Mouse (Mus musculus) Patski (cell line): ENCODE measurements around the gene Myog. TPM values are rescaled to one million over a fixed set of nuclear protein-coding genes. Genes with fewer than 3 reads are reported as not detected.

Source experiments
- ATAC-seq: fragments of 100-300 bp; one replicate; pipeline ENCODE4 v1.8.0; 2021
- CTCF ChIA-PET: fragments of 350-600 bp; sonication (Branson Sonifier 250); formaldehyde crosslinking; loops from one replicate; lab custom pipeline; 2022; ENCODE audit warnings: inconsistent platforms; lab: Charles Lee
- POLR2A ChIA-PET: fragments of 350-600 bp; sonication (Branson Sonifier 250); formaldehyde crosslinking; loops from one replicate; lab custom pipeline; 2022; ENCODE audit warnings: antibody characterized with exemption, inconsistent platforms; lab: Charles Lee
- DNase-seq: peaks from one replicate; pipeline ENCODE4 v3.0.0-alpha.2; 2011; ENCODE audit warnings: low read depth, low spot score
- H3K27me3 ChIP-seq: fragments of 371-371 bp; one replicate; pipeline ENCODE4 v1.5.1; 2021
- CTCF ChIP-seq: fragments of 100-300 bp; IDR thresholded peaks from one replicate; pipeline ENCODE4 v1.5.1; 2021
- in situ Hi-C: fragments of 300-500 bp; cut with MboI; formaldehyde crosslinking; loops from 3 replicates; pipeline ENCODE4 v1.11.1; 2018; ENCODE audit warnings: low pct_unique_long_range_greater_than_20kb, mixed read lengths
- polyA plus RNA-seq: library from polyadenylated mRNA; unstranded; gene quantifications from one replicate; pipeline ENCODE4 v1.2.3, GENCODE M21; 2021

Myog gene
- polyA plus RNA-seq, 1 experiment from 2014 or later, result not detected

DNA sequence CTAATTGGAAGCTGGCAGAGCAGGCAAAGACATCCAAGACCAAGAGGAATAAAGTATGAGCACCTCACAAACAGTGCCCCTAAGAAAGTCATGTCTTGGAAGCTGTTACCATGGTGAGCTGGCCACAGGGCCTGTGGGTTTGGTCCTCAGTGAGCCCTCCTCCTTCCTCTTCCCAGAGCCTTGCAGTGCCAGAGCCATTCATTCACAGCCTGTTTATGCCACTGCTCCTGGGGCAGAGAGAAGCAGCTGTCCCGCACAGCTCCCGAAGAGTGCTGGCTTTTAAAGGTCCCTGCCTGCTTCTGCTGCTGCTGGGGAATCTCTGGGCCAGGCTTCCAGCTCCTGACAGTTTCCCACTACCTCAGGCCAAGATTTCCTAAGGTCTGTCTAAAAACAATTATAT is 24.0 kb upstream of the Myog start:
- no peak for ATAC-seq
- ChIA-PET CTCF (no interaction called here), POLR2A (no interaction called here)
- no peak for DNase-seq
- in situ Hi-C loops, result no loop called here
- H3K27me3 ChIP-seq, result no peaks in the 10 kb centered on the region
- TF ChIP-seq CTCF, result no peak

DNA sequence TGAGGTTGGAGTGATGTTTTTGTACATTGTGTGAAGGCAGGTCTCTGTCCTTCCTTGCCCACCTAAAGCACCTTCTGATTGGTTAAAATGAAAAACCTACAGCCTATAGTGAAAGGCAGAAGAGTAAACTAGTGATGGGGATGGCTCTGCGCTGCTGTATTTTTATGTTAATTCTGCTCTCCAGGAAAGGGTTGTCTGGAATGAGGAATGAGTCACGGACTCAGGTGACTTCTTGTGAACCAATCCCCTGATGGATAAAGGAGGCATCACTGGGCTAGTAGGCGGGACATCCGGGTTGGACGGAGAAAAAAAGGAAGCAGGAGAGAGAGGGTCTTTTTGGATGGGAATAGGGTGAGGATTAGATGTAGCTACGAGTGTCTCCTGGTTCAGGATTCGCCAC is 19.8 kb upstream of the Myog start:
- ChIA-PET CTCF (no interaction called here), POLR2A (no interaction called here)
- H3K27me3 ChIP-seq, result no peaks in the 10 kb centered on the region
- no peak for TF ChIP-seq CTCF
- in situ Hi-C loops, result no loop called here
- no peak for DNase-seq
- ATAC-seq, result no peak

DNA sequence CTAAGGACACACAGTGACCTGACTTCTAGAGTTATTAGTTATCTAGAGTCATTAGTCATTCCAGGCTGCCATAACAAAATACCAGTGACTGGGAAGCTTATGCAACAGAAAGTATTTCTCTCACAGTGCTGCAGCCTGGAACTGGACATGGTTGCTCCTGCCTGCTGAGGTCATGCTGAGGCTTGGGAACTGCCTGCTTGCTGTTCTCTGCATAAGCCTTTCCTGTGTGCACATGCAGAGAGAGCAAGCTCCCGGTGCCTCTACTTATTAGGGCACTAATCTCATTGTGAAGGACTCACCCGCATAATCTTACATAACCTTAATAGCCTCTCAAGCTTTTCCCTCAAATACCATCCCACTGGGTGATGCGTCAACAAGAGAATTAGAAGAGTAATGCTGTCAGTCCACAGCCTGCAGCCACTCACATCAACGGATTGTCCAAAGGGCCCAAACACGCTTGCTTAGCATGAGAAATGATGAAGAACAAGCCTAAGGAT is 17.0 kb upstream of the Myog start:
- ATAC-seq (no peak), DNase-seq (no peak)
- H3K27me3 ChIP-seq, result no peaks in the 10 kb centered on the region
- no peak for TF ChIP-seq CTCF
- CTCF ChIA-PET, result interaction anchor here (1.8 kb wide), 1 partner anchor 34 kb away, joined by 4 read pairs; no protein-coding TSS in a partner anchor
- POLR2A ChIA-PET, result no interaction called here
- in situ Hi-C loops, result no loop called here

DNA sequence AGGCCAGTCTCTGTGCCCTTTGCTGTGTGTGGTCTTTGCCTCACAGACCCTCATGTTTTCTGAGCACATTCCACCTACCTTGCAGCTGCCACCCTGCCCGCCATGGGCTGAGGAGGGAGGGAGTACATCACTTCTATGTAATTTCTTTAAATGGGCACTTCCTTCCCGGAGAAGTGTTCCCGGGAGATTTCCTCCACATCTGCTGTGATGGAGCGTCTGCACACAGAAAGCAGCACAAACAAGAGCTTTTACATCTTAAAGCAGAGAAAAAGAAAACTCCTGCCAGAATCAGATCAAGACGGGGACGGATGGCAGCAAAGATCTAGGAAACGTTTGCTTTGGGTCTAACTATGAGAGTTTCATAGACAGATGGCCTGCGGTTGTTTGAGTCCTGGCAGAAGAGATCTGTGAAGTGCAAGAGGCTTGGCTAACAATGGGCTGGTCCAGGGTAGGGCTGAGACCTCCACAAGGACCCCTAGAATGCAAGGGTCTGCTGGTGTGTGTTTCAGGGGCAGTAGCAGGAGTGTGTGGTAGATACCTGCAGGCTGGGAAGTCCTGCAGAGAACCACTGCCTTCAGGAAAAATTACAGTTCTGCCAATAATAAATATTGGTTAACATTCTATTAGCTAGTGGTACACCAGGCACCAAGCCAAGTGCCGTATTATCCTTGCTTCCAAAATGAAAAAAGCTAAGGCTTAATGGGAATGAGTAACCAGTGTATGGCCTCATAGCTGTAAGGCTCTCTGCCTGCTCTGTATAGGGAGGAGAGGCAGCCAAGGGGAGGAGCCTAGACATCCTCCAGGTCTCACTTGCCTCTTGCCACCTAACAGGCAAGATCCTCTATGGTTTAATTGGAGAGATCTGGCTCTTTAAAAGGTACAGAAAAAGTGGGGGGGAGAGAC is 16.0 kb upstream of the Myog start:
- no peaks in the 10 kb centered on the region for H3K27me3 ChIP-seq
- no peak for TF ChIP-seq CTCF
- CTCF ChIA-PET, result interaction anchor here (1.8 kb wide), 1 partner anchor 35 kb away, joined by 4 read pairs; no protein-coding TSS in a partner anchor
- in situ Hi-C loops, result no loop called here
- POLR2A ChIA-PET, result no interaction called here
- ATAC-seq (no peak), DNase-seq (no peak)

DNA sequence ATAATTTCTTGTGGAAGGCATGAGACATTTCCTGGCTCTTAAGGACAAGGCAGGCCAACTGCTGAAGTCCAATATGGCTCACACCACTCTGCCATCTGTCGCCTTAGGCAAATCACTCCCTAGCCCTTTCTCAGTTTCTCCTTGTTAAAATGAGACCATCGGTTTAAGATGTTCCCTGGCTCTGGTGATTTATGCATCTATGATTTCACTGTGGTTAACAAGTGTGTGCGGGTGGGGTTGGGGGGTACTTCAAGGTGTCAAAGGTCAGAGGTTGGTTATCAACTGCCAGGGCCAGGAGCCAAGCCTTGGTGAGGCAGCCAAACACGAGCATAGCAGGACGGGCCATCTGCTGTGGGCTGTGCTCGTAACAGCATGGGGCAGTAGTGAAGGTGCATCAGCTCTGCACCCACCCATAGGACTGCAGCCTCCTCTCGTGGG is 15.3 kb upstream of the Myog start:
- DNase-seq, result no peak
- ChIA-PET POLR2A (no interaction called here), CTCF (no interaction called here)
- no peak for TF ChIP-seq CTCF
- in situ Hi-C loops, result no loop called here
- no peaks in the 10 kb centered on the region for H3K27me3 ChIP-seq
- ATAC-seq, result no peak

DNA sequence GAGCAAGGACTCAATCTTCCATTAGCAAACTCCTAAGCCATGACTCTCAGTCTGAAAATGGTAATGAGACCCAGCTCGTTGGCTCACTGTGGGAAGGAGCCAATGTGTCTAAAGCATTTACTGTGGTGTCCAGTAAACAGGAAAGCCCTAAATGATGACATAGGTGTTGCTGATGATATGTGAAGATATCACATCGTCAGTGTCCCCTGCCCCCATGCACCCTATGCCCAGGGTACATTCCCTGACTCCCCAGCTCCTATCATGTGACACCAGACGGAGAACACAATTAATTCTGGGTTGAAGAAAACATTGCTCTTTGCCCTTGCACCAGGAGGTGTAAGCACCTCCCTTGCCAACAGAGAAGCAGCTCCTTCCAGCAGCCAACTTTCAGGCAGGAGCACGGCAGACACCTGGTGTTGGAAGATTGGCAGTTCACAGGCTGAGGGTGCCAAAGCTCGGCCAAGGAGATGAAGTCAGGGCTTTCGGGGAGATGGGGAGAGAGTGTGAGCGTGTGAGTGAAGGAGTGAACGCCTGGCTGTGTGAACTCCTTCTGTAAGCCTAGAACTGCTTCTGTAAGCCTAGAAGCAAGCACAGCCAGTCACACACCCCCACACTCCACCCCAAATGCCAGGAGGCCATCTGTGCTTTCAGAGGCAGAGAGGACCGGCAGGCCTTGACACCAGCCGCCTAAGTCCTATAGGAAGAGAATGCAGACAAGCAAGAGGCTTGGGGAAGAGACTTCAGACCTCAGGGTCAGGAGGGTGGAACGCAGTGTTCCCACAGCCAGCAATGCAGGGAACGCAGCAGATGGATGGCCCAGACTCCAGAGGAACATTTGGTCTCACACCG is 13.9 kb upstream of the Myog start:
- in situ Hi-C loops, result no loop called here
- TF ChIP-seq CTCF, result no peak
- no peaks in the 10 kb centered on the region for H3K27me3 ChIP-seq
- ATAC-seq, result no peak
- DNase-seq, result no peak
- ChIA-PET POLR2A (no interaction called here), CTCF (no interaction called here)

DNA sequence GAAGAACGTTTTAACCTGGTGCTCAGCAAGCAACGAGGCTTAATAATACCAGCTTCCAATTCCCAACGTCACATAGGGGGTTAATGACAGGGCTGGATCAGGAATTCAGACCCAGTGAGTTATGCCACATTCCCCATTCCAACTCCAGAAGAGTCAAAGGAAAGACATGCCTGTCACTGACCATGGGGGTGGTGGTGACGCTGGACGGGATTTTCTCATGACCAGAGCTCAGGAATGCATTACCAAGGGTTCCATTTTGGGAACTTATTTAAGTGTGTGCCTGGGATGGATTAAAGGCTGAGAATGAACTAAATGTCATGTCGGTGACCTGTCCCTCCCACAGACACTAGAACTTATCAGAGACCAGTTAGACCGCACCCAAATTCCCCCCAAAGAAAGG is 13.0 kb upstream of the Myog start:
- POLR2A ChIA-PET, result no interaction called here
- DNase-seq (no peak), ATAC-seq (no peak)
- no peak for TF ChIP-seq CTCF
- CTCF ChIA-PET, result no interaction called here
- H3K27me3 ChIP-seq, result no peaks in the 10 kb centered on the region
- in situ Hi-C loops, result no loop called here

DNA sequence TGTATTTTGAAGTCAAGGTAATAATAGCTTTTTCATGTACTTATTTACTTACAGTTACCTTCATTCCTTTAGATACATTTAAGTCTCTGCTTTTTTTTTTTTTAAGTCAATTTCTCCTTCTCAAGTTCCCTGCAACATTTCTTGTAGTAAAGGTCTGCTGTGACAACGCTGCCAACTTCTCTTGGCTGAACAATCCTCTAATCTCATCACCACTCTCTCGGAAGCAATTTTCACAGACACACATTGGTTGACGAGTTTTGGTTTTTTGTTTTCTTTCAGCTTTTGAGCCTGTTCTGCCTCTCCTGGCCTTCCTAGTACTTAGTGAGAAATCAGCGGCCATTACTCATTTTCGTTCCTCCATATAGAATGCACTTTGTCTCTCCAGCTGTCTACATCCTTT is 9.6 kb upstream of the Myog start:
- in situ Hi-C loops, result no loop called here
- TF ChIP-seq CTCF, result no peak
- ATAC-seq, result no peak
- H3K27me3 ChIP-seq, result no peaks in the 10 kb centered on the region
- DNase-seq, result no peak
- POLR2A ChIA-PET, result interaction anchor here (0.7 to 0.8 kb wide), 2 partner anchors 93 to 94 kb away, joined by 3 read pairs; no protein-coding TSS in a partner anchor
- CTCF ChIA-PET, result interaction anchor here (2.6 kb wide), 1 partner anchor 160 kb away, joined by 9 read pairs; no protein-coding TSS in a partner anchor

DNA sequence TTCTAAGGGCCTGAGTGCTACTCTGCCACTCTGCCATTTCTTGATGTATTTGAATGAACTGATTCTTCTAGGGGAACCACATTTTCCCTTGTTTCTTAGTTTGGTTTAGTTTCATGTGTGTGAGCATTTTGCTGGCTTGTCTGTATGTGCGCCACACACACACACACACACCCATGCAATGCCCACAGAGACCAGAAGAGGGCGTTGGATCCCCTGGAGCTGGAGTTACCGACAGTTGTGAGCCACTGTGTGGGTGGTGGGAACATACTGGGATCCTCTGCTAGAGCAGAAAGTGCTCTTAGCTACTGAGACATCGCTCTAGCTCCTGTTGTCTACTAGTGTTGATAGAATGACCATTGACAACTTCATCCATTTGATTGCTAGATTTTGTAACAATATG is 8.2 kb upstream of the Myog start:
- DNase-seq, result no peak
- no peak for TF ChIP-seq CTCF
- CTCF ChIA-PET, result no interaction called here
- H3K27me3 ChIP-seq, result no peaks in the 10 kb centered on the region
- ATAC-seq, result no peak
- in situ Hi-C loops, result no loop called here
- POLR2A ChIA-PET, result no interaction called here

DNA sequence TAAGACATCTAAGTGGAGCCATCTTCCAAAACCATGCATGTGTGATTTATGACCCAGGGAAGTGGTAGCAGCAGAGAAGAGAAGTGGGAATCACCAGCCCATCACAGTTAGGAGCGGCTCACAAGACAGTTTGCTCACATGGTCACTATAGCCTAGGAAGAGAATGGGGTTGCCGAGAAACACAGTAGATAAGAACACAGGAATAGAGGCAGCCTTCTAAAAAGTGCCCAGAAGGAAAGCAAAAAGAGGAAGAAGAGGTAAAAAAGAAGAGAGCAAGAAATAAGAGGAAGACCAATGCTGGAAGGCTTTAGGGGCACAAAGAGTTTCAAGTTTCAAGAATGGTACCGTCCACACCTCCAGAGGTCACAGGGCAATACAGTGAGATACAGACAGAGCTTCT is 7.4 kb upstream of the Myog start:
- POLR2A ChIA-PET, result no interaction called here
- CTCF ChIA-PET, result no interaction called here
- no peak for TF ChIP-seq CTCF
- no peak for DNase-seq
- H3K27me3 ChIP-seq, result no peaks in the 10 kb centered on the region
- no peak for ATAC-seq
- in situ Hi-C loops, result no loop called here
